Mouse (Mus musculus) bone marrow macrophage, adult 2 months (primary cell): Measurements from ENCODE around the gene Gusb.

Experiments used
- CTCF ChIP-seq: IDR thresholded peaks from 2 replicates; pipeline ENCODE4 v1.5.1; 2012; ENCODE audit warnings: low read depth, mild to moderate bottlenecking, low read length, moderate library complexity
- POLR2A ChIP-seq: IDR thresholded peaks from 2 replicates; pipeline ENCODE4 v1.6.1; 2012; ENCODE audit warnings: mild to moderate bottlenecking, low read depth, low read length, borderline replicate concordance

DNA sequence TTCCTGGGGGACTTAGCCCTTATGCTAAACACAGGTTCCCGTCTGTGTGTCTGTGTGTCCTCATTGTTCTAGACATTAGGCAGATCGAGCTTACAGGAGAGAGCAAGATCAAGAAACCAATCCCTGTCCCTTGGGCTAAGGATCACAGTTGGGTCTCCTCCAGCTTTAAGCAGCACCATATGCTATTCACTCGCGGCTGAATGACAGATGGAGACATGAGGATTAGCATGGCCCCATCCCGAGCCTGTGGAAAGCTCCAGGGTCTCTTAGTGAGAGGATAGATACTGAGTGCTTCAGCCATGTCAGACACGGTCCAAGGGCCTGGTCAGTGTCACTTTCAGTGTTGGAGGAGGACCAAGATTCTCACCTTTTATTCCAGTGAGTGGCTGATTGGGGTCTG is 47.6 kb upstream of the Gusb start:
- no peak for TF ChIP-seq CTCF
- TF ChIP-seq POLR2A, result no peak
